Mouse (Mus musculus): Measurements from ENCODE around the gene Micall2. TPM values are rescaled to one million over a fixed set of nuclear protein-coding genes. Genes with fewer than 3 reads are reported as not detected.
A peak's percentile ranks its signal among the peaks of the same experiment; 100 is the strongest.

Micall2 gene
- polyA plus RNA-seq (2016; fragmentation: Nextera tagmentation; extraction: Ambion mirVana): 8.9 and 9.0 TPM in 2 replicates

DNA sequence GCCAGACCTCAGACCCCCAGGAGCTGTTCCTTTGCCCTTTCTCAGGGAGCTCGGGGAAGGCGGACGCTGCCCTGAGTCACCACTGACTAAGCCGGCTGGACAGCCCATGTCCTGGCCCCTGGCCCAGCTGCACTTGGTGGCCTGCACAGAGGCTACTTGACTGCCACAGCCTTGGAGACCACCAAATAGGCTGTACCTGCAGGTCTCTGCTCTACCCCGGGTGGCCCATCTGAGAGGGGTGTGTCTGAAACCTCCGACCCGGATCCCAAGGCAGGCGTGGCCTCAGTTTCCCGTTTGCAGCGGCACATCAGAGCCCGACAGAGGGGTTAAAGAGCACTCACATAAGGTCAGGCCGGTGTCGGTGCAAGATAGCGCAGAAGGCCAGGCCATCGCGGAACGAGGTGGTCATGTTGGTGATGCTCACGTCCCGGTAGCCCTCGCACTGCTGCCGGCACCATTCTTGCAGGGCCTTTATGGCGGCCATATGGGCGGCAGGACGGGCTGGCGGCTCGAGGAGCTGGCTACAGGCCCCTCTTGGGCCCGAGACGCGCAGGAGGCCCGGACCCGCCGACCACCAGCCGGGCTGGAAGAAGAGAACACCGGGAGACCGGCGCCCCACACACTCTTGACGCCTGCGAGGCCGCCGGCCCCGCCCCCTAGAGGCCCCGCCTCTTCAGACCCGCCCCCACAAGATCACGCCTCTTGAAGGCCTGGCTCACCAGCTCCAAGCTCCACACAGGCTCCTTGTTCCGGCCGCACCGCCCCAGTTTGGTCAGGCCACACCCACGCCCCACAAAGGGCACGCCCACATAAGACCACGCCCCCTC lies at the start of gene Micall2:
Gene Micall2 (minus strand): TSS at position 660 of the 827 bp plus-strand sequence.
- H3K27me3 ChIP-seq (ENCODE audit: low read depth, poor library complexity, severe bottlenecking): peaks cover 24% of the 10 kb centered on the region
- H3K9me3 ChIP-seq (replicated peaks): no peaks in the 10 kb centered on the region
- H3K27ac ChIP-seq: peak within 1 kb of the TSS; percentile 82
- H3K36me3 ChIP-seq: no peaks in the 10 kb centered on the region
- H3K4me1 ChIP-seq: peaks cover 67% of the 10 kb centered on the region
- WGBS: 5% methylated on average over 50 of the region's 50 CpGs
- peak; percentile 93 for DNase-seq (ENCODE audit: low spot score)
- peak within 1 kb of the TSS; percentile 65 for H3K4me3 ChIP-seq

DNA sequence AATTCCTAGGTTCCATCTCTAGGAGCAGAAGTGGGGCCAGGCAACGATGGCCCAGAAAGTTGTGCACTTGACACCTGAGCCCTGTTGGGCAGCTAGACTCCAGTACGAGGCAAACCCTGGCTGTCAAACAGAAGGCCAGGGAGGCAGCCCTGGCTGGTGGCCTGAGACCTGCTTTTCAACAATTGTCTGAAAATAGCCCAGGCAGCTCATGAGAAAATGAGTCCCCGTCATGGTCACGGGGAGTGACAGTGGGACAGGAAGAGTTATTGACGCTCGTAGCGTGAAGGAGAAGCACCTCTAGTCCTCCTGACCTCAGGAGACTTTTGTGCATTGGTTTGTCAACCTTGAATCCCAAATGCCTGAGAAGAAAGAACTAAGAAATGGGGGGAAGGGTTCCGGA lies 45.3 kb upstream of the Micall2 start:
- WGBS: 87% methylated on average over 8 of the region's 8 CpGs
- Histone ChIP-seq H3K9me3 (replicated peaks) (no peaks in the 10 kb centered on the region), H3K27me3 (ENCODE audit: low read depth, poor library complexity, severe bottlenecking) (no peaks in the 10 kb centered on the region), H3K4me1 (no peaks in the 10 kb centered on the region), H3K4me3 (no peak overlapping the region), H3K27ac (no peak overlapping the region), H3K36me3 (no peaks in the 10 kb centered on the region)
- no peak for DNase-seq (ENCODE audit: low spot score)

DNA sequence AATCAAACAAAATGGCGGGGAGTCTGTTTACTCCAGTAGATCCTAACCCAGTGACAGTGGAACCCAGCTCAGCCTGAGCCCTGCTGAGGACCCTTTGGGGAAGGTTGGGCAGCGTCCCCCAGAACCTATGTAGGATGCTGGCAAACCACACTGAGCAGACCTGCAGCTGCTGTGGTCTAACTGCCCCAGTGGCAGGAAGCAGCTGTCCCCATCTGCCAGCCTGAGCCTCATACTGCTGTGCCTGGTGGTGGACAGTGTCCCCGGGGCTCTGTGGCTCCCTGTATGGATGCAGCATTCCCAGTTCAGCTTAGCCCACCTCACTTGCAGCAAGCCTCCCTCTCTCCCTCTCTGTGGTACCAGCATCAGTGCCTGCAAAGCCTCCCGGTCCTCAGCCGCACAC lies 40.8 kb upstream of the Micall2 start:
- no peak overlapping the region for H3K4me3 ChIP-seq
- peaks cover 14% of the 10 kb centered on the region for H3K4me1 ChIP-seq
- WGBS: 86% methylated on average over 5 of the region's 5 CpGs
- no peak for DNase-seq (ENCODE audit: low spot score)
- H3K27ac ChIP-seq: no peak overlapping the region
- no peaks in the 10 kb centered on the region for H3K27me3 ChIP-seq (ENCODE audit: low read depth, poor library complexity, severe bottlenecking)
- peaks cover 23% of the 10 kb centered on the region for H3K36me3 ChIP-seq
- no peaks in the 10 kb centered on the region for H3K9me3 ChIP-seq (replicated peaks)

DNA sequence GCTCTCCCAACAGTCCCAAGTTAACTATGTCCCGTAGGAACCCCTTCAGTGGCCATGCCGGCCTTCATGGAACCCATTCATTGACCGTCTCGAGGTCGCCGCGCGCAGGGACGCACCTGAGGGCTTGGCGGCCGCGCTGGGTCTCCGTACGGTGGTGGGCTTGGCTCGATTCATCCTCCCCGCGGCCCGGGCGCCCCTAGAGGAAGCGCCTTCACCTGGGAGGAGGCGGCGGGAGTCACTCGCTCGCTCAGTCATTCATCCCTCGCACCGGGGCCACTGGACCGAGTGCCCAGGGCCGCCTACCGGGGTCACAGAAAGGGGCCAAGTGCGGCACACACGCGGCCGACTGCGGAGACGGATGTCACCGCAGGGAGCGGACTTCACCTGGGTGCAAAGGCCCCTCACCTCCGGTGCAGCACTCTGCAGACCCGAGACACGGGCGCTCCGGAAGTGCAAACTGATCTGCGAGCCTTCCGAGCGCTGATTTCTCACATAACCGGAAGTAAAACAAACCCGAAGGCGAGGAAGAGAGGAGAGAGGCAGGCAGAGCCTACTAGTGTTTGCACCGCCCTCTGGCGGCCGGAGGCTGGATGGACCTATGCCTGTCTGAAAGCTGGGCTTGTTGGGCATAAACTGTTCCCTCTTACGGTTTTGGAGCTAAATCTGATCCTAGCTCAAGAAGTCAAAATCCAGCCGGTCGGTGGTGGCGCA lies 39.2 kb upstream of the Micall2 start, which contains the start of gene Ints1:
Gene Ints1 (minus strand): TSS at position 459 of the 711 bp plus-strand sequence.
- Histone ChIP-seq H3K27me3 (ENCODE audit: low read depth, poor library complexity, severe bottlenecking) (no peaks in the 10 kb centered on the region), H3K36me3 (peaks cover 38% of the 10 kb centered on the region), H3K27ac (peak within 1 kb of the TSS; percentile 84), H3K9me3 (replicated peaks) (no peaks in the 10 kb centered on the region), H3K4me3 (peak within 1 kb of the TSS; percentile 100), H3K4me1 (peaks cover 14% of the 10 kb centered on the region)
- under 1% methylated on average over 55 of the region's 55 CpGs for WGBS
- peak; percentile 97 for DNase-seq (ENCODE audit: low spot score)

DNA sequence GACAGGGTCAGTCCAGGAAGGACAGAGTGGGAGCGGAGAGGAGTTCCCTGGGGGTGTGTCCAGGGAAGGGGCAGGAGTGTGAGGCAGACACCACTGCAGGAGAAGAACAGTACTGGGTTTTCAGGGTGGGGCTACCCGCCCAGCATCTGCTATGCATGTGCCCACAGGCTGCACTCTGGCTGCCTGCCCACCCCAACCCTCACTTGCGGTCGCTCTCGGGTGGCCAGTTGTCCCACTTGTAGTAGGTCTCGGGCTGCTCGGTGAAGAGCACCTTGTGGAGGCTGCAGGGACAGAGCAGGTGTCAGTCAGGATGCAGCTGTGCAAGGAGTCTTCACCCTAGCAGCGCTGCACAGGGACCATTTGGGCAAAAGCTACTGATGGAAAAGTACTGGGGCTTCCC lies 32.1 kb upstream of the Micall2 start:
- Histone ChIP-seq H3K36me3 (peaks cover 100% of the 10 kb centered on the region), H3K9me3 (replicated peaks) (no peaks in the 10 kb centered on the region), H3K4me1 (no peaks in the 10 kb centered on the region), H3K4me3 (no peak overlapping the region), H3K27ac (no peak overlapping the region), H3K27me3 (ENCODE audit: low read depth, poor library complexity, severe bottlenecking) (no peaks in the 10 kb centered on the region)
- DNase-seq (ENCODE audit: low spot score): no peak
- WGBS: 94% methylated on average over 8 of the region's 8 CpGs

DNA sequence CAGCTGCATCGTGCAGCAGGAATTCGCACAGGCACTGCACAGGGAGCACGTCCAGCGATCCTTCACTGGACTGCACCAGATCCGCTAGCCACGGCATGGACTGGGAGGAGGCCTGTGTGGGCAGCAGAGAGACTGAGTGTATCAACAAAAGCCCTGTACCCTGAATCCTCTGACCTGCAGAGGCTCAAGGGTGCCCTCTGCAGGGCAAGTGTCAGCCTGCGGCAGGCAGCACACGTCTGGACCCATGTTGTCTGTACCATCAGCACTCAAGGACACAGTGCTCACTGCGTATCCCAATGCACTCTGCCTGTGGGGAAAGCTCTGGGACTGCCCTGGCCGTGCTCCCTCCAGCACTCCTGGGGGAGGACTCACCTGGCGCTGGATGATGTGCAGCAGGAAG lies 28.2 kb upstream of the Micall2 start:
- Histone ChIP-seq H3K27ac (no peak overlapping the region), H3K4me1 (no peaks in the 10 kb centered on the region), H3K9me3 (replicated peaks) (no peaks in the 10 kb centered on the region), H3K36me3 (peaks cover 100% of the 10 kb centered on the region), H3K4me3 (no peak overlapping the region), H3K27me3 (ENCODE audit: low read depth, poor library complexity, severe bottlenecking) (no peaks in the 10 kb centered on the region)
- WGBS: 85% methylated on average over 11 of the region's 11 CpGs
- DNase-seq (ENCODE audit: low spot score): no peak

DNA sequence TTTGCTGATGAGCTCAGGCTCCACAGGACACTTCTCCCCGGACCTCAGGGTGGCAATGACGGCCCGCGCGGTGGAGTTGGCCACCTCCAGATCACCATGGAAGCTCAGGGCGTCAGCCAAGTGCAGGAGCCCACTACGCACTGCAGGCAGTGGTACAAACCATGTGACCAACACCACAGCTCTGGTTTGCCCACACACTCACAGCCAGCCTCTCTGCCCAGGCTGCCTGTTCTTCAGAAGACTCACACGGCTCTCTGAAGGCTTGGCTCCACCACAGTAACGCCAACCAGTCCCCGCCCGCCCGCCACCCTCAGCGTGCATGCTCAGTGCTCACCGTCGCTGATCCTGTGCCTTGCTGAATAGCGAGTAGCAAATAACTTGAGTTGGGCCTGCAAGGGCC lies 22.0 kb upstream of the Micall2 start:
- no peak for DNase-seq (ENCODE audit: low spot score)
- Histone ChIP-seq H3K9me3 (replicated peaks) (no peaks in the 10 kb centered on the region), H3K36me3 (peaks cover 100% of the 10 kb centered on the region), H3K4me3 (no peak overlapping the region), H3K4me1 (peaks cover 3% of the 10 kb centered on the region; the same call in 1 of the 2 replicates), H3K27ac (no peak overlapping the region), H3K27me3 (ENCODE audit: low read depth, poor library complexity, severe bottlenecking) (no peaks in the 10 kb centered on the region)
- WGBS: 89% methylated on average over 16 of the region's 16 CpGs

DNA sequence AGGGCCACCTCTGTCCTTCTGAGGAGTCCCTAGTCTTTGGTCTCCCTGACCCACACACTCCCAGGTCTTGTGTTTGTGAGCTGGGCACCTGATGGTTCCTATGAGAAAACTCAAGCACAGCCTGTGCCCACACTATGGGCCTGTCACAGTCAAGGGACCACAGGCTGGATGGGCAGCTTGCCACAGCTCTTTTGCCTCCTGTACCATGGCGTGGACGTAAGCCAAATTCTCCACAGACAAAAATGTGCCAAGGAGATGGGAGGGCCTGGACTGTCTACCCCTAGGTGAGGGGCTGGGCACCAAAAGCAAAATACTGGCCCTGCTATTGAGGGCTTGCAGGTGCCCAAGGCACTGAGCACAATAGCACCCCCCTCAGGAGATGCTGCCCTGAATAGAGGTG lies 20.4 kb upstream of the Micall2 start:
- Histone ChIP-seq H3K9me3 (replicated peaks) (no peaks in the 10 kb centered on the region), H3K36me3 (peaks cover 100% of the 10 kb centered on the region), H3K27me3 (ENCODE audit: low read depth, poor library complexity, severe bottlenecking) (no peaks in the 10 kb centered on the region), H3K27ac (no peak overlapping the region), H3K4me3 (no peak overlapping the region), H3K4me1 (peaks cover 3% of the 10 kb centered on the region; the same call in 1 of the 2 replicates)
- WGBS: 88% methylated on average over 2 of the region's 2 CpGs
- DNase-seq (ENCODE audit: low spot score): no peak

DNA sequence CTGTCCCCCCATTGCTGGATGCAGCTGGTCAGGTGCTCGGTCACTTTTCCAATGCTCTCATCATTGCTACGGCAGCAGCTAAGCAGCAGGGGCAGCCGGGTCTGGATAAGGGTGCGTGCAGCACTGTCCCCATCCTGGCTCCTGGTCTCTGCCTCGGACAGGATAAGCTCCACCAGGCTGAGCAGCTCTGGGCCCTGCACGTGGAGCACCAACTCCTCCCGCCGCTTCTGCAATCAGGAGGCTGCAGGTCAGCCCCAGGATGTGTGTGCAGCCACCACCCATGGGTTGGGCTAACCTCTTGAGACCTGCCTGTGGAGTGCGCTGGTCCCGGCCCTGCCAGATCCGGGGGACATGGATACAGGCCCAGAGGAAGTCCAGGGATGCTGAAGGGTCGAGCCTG lies 20.0 kb upstream of the Micall2 start:
- Histone ChIP-seq H3K27me3 (ENCODE audit: low read depth, poor library complexity, severe bottlenecking) (no peaks in the 10 kb centered on the region), H3K4me3 (no peak overlapping the region), H3K9me3 (replicated peaks) (no peaks in the 10 kb centered on the region), H3K4me1 (peaks cover 3% of the 10 kb centered on the region; the same call in 1 of the 2 replicates), H3K36me3 (peaks cover 100% of the 10 kb centered on the region), H3K27ac (no peak overlapping the region)
- DNase-seq (ENCODE audit: low spot score): no peak
- 92% methylated on average over 12 of the region's 12 CpGs for WGBS

DNA sequence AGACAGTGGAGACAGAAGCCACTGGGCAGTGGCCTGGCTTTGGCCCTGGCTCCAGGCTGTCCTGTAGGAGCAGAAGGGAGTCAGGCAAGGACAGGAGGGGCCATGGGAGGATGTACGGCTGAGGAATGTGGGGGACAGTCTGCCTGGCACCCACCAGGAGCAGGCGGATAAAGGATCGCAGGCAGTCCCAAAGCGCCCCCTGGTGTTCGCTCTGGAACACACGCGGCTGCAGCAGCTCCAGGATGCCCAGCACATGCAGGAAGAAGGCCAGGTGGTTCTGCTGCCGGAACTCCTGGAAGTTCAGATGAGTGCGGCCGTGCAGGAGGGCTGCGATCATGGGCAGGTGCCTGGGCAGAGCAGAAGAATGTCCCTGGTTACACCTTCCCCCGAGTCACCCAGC lies 18.6 kb upstream of the Micall2 start:
- no peak overlapping the region for H3K4me3 ChIP-seq
- H3K9me3 ChIP-seq (replicated peaks): no peaks in the 10 kb centered on the region
- no peaks in the 10 kb centered on the region for H3K27me3 ChIP-seq (ENCODE audit: low read depth, poor library complexity, severe bottlenecking)
- peak; percentile 80 for DNase-seq (ENCODE audit: low spot score)
- H3K27ac ChIP-seq: no peak overlapping the region; the same call in 1 of the 2 replicates
- H3K36me3 ChIP-seq: peaks cover 100% of the 10 kb centered on the region
- H3K4me1 ChIP-seq: peaks cover 3% of the 10 kb centered on the region; the same call in 1 of the 2 replicates
- WGBS: 31% methylated on average over 12 of the region's 12 CpGs

DNA sequence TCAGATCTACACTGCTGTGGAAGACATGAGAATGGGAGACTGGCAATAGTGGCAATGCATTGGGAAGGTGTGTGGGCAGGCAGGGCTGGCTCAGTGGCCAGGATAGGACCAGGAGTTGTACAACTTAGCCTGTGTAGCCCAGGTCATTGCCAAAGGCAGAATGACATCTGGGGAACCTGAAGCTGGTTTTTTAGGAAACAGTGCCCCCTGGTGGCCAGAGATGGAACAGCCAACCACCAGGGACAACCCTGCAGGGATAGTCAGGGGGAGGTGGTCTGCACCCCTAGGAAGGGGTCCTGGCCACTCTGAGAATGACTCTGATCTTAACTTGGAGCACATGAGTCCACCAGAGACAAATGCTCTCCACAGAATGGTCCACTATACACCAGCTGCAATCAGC lies 14.4 kb upstream of the Micall2 start:
- peak; percentile 89 for DNase-seq (ENCODE audit: low spot score)
- H3K36me3 ChIP-seq: peaks cover 62% of the 10 kb centered on the region
- no peak overlapping the region for H3K4me3 ChIP-seq
- H3K27ac ChIP-seq: no peak overlapping the region
- peaks cover 18% of the 10 kb centered on the region for H3K4me1 ChIP-seq
- H3K27me3 ChIP-seq (ENCODE audit: low read depth, poor library complexity, severe bottlenecking): no peaks in the 10 kb centered on the region
- no peaks in the 10 kb centered on the region for H3K9me3 ChIP-seq (replicated peaks)

DNA sequence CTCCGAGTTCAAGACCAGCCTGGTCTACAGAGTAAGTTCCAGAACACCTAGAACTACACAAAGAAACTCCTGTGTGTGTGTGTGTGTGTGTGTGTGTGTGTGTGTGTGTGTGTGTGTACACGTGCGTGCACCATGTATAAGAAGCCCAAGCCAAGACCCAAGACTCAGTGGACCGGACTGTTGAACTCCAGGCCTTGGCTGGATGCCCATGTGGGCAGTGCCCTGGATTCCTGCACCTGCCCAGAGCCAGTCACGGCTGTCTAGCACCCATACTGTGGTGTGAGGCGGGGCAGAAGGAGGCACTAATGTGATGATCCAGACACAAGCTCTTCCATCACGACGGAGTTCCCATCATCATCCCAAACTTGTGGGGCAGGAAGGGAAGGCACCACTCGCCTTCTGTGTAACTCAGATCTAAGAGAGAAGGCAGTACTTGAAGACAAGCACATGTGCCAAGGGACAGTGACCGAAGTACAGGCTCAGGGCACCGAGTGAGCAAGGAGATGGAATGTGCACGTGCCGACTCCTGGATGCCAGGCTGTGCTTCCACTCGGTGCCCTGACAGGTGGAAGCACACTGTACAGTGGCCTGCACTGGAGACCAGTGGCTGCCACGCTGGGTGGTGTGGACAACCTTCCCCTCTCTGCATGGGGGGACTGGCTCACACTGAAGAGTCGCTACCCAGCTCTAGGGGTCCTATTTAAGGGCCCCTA lies 13.4 kb upstream of the Micall2 start:
- Histone ChIP-seq H3K27ac (no peak overlapping the region), H3K4me1 (peaks cover 15% of the 10 kb centered on the region), H3K9me3 (replicated peaks) (no peaks in the 10 kb centered on the region), H3K4me3 (no peak overlapping the region), H3K27me3 (ENCODE audit: low read depth, poor library complexity, severe bottlenecking) (no peaks in the 10 kb centered on the region), H3K36me3 (peaks cover 52% of the 10 kb centered on the region)
- no peak for DNase-seq (ENCODE audit: low spot score)
- WGBS: 89% methylated on average over 16 of the region's 16 CpGs

Measured in limb, embryonic 10.5 days (tissue).